Mouse (Mus musculus): ENCODE results near the gene Eif3a. TPM values are rescaled to one million over a fixed set of nuclear protein-coding genes. Genes with fewer than 3 reads are reported as not detected.
A peak's percentile ranks its signal among the peaks of the same experiment; 100 is the strongest.

Gene Eif3a
- total RNA-seq, 2 experiments from 2014 or later, result 103 to 114 TPM

- no peak for DNase-seq
These were observed 31.3 kb downstream of the Eif3a start for GRCm38 (mm10) chr19:60758896-60759835.

DNA sequence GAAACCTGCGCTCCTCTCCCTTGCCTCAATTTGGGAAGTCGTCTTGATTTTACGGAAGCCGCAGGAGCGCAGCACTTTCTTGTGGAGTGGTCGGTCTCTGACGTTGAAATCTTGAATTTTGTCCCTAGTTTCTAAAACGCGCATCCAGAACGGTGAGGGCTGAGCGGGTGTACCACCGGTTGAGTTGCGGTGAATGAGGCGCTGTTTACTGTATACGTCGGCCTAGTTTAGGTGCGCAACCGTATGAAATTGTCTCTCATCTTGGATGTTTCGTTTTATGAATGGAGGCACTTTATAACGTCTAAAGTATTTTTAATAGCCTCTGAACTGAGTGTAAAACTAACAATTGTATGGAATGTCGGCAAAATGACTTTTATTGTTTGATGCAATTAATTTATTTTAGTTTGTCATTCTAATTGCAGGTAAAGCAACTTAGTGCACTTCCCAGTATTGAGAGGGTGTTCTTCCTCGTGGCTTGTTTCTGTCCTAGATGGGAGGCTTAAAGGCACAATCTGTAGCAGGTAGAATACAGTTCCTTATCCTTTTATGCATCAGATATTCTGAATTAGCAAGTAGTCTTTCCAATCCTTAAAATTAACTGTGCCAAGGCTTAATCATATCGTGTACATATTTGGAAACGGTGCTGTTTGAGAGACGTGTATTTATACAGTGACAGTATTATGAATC lies 33.2 kb downstream of the Eif3a start:
- DNase-seq, result no peak

GRCm38 (mm10) chr19:60756192-60757098 lies 34.0 kb downstream of the Eif3a start:
- DNase-seq, result peak; percentile 29 to 30

GRCm38 (mm10) chr19:60755438-60756191 lies 34.8 kb downstream of the Eif3a start, which contains the start of gene Nanos1:
TSS of gene Nanos1 (plus strand) at chr19:60755987.
- peak; percentile 88 to 91 for DNase-seq

DNA sequence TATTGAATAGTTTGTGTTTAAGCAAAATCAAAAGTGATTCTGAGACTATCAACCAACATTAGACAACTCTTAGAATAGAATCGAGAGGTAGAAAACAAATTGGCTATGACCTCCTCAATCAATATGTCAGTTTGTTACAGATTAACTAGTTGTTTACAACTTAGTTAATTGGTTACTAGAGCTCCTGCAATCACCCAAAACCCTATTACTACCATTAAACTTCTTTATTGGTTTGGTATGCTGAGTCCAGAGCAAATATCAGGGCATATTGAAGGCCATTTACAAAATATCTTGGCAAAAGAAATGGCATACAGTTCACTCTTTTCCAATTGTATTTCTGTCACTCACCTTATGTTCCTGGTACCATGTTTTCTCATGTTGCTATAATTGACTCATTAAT lies 42.7 kb downstream of the Eif3a start:
- no peak for DNase-seq

DNA sequence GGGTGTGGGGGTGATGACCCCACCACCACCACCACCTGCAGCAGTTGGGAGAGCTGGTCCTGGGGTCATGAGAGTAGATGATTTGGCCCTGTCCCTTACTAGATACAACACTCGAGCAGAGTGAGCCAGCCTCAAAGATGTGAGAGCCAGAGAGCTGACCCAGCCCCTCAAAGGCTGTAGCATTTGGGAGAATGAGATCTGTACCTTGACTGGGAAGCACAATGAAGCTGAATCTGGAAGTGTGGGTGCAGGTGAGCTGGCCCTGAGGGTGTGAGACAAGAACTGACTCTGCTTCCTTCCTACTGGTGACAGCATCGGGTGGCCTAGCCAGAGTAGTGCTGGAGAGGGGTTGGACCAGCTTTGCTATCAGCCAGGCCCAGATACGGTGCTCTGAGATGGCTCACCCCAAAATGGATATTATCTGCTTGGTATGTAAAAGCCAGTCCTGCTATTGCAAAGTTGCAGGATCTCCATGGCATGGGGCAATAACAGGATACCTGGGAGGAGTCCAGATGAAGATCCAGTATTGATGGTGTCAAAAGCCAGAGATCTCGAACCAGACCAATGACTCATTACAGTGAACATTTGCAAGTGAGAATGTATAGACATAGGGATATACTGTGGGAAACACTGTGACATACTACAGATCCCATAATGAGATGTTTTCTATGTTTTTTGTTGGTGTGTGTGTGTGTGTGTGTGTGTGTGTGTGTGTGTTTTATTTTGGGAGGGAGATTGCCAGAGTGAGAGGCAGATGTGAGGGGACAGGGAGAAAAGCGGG lies 46.5 kb downstream of the Eif3a start:
- no peak for DNase-seq

DNA sequence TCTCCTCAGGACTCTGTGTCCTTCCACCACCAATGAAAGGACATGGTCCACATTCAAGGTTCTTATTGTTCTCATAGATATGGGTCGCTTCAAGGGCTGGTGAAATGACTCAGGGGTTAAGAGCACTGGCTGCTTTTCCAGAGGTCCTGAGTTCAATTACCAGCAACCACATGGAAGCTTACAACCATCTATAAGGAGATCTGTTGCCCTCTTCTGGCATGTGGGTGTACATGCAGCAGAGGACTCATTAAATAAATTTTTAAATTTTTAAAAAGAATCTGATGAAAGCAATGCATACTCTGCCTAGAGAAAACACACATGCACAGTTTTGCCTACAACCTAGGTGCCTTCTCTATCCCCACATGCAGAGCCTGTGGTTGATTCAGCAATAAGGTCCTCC lies 49.9 kb downstream of the Eif3a start:
- no peak for DNase-seq

DNA sequence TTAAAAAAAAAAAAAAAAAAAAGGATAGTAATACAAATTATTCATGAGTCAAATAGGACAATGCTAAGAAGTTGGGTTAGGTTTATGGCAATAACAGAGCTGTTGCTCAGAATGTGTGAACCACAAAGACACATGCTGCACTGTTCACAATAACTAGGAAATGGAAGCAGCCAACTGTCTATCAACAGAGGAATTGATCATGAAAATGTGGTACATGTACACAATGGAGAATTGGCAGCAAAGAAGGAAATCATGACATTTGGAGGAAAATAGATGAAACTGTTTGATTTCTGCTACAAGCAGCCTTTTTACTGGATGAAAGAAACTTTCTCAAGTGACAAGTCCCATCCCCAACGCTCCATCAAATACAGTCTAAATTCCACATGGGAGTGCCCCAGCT lies 58.5 kb downstream of the Eif3a start:
- DNase-seq, result no peak

DNA sequence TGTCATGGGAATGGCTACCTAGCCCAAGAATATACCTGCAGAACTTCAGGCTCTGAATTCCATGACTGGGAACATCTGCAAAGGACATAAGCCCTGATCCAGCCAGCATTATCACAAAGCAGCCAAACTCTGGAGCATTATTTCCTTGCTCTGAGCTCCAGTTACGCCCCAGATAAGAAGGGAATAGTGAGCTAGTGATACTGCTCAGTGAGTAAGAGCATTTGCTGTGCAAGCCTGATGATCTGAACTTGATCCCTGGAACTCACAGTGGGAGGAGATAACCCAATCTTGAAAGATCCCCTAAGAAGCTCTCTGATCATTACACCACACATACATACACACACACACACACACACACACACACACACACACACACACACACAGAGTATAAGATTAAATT lies 59.2 kb downstream of the Eif3a start:
- DNase-seq, result no peak

- peak; percentile 20 to 27 for DNase-seq
These were observed 60.1 kb downstream of the Eif3a start for GRCm38 (mm10) chr19:60730281-60730852.

DNA sequence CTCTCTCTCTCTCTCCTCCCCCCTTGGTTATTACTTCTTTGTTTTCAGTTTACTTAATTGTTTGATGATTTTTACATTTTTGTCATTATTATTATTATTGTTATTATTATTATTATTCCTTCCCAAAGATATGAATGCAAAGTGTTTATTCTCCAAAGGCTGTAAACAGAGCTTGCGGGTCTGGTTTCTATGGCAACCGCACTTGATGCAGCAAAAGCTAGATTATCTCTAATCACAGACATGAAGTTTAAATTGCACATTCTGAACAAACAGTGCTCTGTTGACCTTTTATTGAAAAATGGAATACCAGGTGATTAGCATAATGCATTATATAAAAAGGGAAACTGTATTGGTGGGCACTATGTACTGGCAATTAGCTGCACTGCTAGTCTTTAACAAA lies 74.1 kb downstream of the Eif3a start:
- DNase-seq, result no peak

DNA sequence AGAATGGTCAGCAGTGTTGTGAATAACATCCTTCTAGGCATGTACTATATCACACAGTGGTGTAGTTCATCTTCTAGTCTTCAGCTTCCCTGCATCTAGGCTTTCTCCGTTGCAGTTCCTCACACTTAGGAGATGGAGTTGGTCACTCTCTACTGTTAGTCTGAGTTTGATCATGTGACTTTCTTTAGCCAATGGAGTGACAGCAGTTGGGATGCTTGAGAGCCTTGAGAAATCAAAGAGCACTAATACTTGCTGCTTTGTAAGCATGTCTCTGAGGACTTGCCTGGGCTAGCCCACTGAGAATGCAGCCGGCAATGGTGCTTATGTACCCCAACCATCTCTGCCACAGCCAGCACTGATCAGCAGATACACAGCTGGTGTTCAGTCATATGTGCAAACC lies 77.9 kb downstream of the Eif3a start:
- no peak for DNase-seq

Small RNA genes lying within 50 kb of the gene (microRNA-seq; reads per million reads assigned to microRNA genes)
- gene mmu-mir-3084-1, result 0 reads per million in 2 experiments

Other genes with a start within 250 kb of the Eif3a start
- gene Cacul1, start 209.6 kb downstream of the Eif3a start, total RNA-seq (2021), result 10 to 100 TPM; 29.3 to 30.1 TPM
- gene Nanos1, start 34.7 kb downstream of the Eif3a start, total RNA-seq (2021), result under 1 TPM; 0.17 to 0.26 TPM
- gene Fam45a, start 20.9 kb upstream of the Eif3a start, total RNA-seq (2021), result 10 to 100 TPM; 15.5 to 17.0 TPM
- 1 to 10 TPM; 7.4 to 9.5 TPM for gene Sfxn4, start 70.8 kb upstream of the Eif3a start, total RNA-seq (2021)
- gene Prdx3, start 83.9 kb upstream of the Eif3a start, total RNA-seq (2021), result 100 to 1,000 TPM; 412 to 431 TPM
- 10 to 100 TPM; 28.3 to 42.0 TPM for gene Grk5, start 99.1 kb upstream of the Eif3a start, total RNA-seq (2021)

Data from heart, adult 18-20 months (tissue).